Mouse (Mus musculus) liver, postnatal 0 days (tissue): ENCODE results near the gene Gm49361. TPM values are rescaled to one million over a fixed set of nuclear protein-coding genes. Genes with fewer than 3 reads are reported as not detected.

ENCODE experiments used
- ATAC-seq: fragments of 200-750 bp; cut with Nextera tagmentation; 2 replicates; pipeline ENCODE4 v1.8.0; 2017; ENCODE audit warnings: mild to moderate bottlenecking, moderate library complexity
- DNase-seq: peaks from one replicate; pipeline ENCODE4 v3.0.0-alpha.2; 2016
- H3K27ac ChIP-seq: fragments of 300-500 bp; sonication (generic); 2 replicates; pipeline ENCODE4 v1.5.1; 2014; ENCODE audit warnings: antibody characterized with exemption, moderate library complexity, mild to moderate bottlenecking, low read depth
- H3K27me3 ChIP-seq: fragments of 300-500 bp; sonication (generic); 2 replicates; pipeline ENCODE4 v1.6.1; 2014; ENCODE audit warnings: low read length, control low read depth, mixed read lengths; ENCODE audit not compliant: insufficient read depth
- H3K36me3 ChIP-seq: fragments of 300-500 bp; sonication (generic); replicated peaks from 2 replicates; pipeline ENCODE4 v1.6.1; 2014; ENCODE audit warnings: mild to moderate bottlenecking, control low read depth, low read length, moderate library complexity, mixed read lengths; ENCODE audit not compliant: insufficient read depth
- H3K4me1 ChIP-seq: fragments of 300-500 bp; sonication (generic); 2 replicates; pipeline ENCODE4 v1.6.1; 2014; ENCODE audit warnings: antibody characterized with exemption, mild to moderate bottlenecking, control low read depth; ENCODE audit not compliant: insufficient read depth
- H3K4me2 ChIP-seq: fragments of 300-500 bp; sonication (generic); 2 replicates; pipeline ENCODE4 v1.6.1; 2014; ENCODE audit warnings: low read depth, mild to moderate bottlenecking, low read length, moderate library complexity, mixed read lengths
- H3K4me3 ChIP-seq: fragments of 300-500 bp; sonication (generic); 2 replicates; pipeline ENCODE4 v1.5.1; 2014; ENCODE audit warnings: low read depth, low read length
- H3K9ac ChIP-seq: fragments of 300-500 bp; sonication (generic); replicated peaks from 2 replicates; pipeline ENCODE4 v1.6.1; 2014; ENCODE audit warnings: mild to moderate bottlenecking, moderate library complexity
- H3K9me3 ChIP-seq: fragments of 300-500 bp; sonication (generic); 2 replicates; pipeline ENCODE4 v1.6.1; 2016; ENCODE audit warnings: mild to moderate bottlenecking, control low read depth, low read length, mixed read lengths
- CTCF ChIP-seq: sonication (generic); IDR thresholded peaks from 2 replicates; pipeline ENCODE4 v1.5.1; 2016; ENCODE audit warnings: antibody characterized with exemption, low read depth
- EP300 ChIP-seq: IDR thresholded peaks from 2 replicates; pipeline ENCODE4 v1.6.1; 2016; ENCODE audit warnings: antibody characterized with exemption, low read depth, mild to moderate bottlenecking
- WGBS: fragments of 180-500 bp; shearing (Covaris S2); extraction: QIAGEN DNeasy Blood & Tissue Kit; methylation state at CpG from one replicate; pipeline ENCODE4 v1.1.7; 2014; ENCODE audit not compliant: insufficient replicate concordance; 5-methylcytosine and 5-hydroxymethylcytosine counted together
- polyA plus RNA-seq: library from polyadenylated mRNA; unstranded; fragments of >200 nt; fragmentation: Nextera tagmentation; extraction: Ambion mirVana; gene quantifications from 2 replicates; pipeline ENCODE4 v1.2.1, GENCODE M21; 2015

Gm49361 gene
- polyA plus RNA-seq, 1 experiment from 2014 or later, result not detected

GRCm38 (mm10) chr14:57707100-57707893, 38.6 kb downstream of the Gm49361 start:
- no peak overlapping the region for H3K4me2 ChIP-seq
- DNase-seq, result no peak
- H3K4me1 ChIP-seq, result peaks cover 12% of the 10 kb centered on the region
- H3K9me3 ChIP-seq, result no peaks in the 10 kb centered on the region
- H3K36me3 ChIP-seq, result peaks cover 10% of the 10 kb centered on the region
- H3K27me3 ChIP-seq, result no peaks in the 10 kb centered on the region
- H3K9ac ChIP-seq, result no peak overlapping the region
- no peak overlapping the region for H3K27ac ChIP-seq
- WGBS, result 70% methylated on average over 18 of the region's 18 CpGs
- TF ChIP-seq CTCF, result no peak
- H3K4me3 ChIP-seq, result no peak overlapping the region
- ATAC-seq, result no peak

GRCm38 (mm10) chr14:57706760-57707099, 39.2 kb downstream of the Gm49361 start:
- ATAC-seq (no peak), DNase-seq (no peak)
- peaks cover 7% of the 10 kb centered on the region for H3K4me1 ChIP-seq
- no peak for TF ChIP-seq CTCF
- TF ChIP-seq EP300, result no peak
- no peak overlapping the region for H3K9ac ChIP-seq
- H3K36me3 ChIP-seq, result peaks cover 14% of the 10 kb centered on the region
- H3K27me3 ChIP-seq, result no peaks in the 10 kb centered on the region
- no peak overlapping the region for H3K4me2 ChIP-seq
- H3K27ac ChIP-seq, result no peak overlapping the region
- H3K4me3 ChIP-seq, result no peak overlapping the region
- 73% methylated on average over 4 of the region's 4 CpGs for WGBS
- H3K9me3 ChIP-seq, result no peaks in the 10 kb centered on the region

DNA sequence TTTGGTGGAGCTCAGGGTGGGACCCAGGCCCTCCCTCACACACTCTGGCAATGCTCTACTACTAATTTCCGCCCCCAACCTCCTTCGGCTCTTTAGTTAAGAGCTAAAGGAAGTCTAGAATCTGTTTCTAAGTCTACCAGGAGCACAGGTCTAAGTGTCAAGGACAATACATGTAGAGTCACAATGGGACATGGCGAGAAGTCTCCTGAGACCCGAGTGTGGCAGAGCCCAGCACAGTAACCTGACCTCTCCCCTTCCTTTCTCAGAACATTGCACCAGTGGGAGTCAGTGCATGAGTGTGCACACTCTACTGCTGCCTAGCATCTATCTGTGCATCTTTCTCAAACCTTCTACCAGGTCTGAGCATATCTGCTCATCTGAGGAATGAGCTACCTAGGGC, 40.1 kb downstream of the Gm49361 start:
- ATAC-seq, result no peak
- no peak overlapping the region for H3K4me3 ChIP-seq
- H3K27me3 ChIP-seq, result no peaks in the 10 kb centered on the region
- H3K9ac ChIP-seq, result no peak overlapping the region
- WGBS, result 81% methylated on average over 4 of the region's 4 CpGs
- H3K4me2 ChIP-seq, result no peak overlapping the region
- H3K27ac ChIP-seq, result no peak overlapping the region
- DNase-seq, result no peak
- H3K4me1 ChIP-seq, result peaks cover 2% of the 10 kb centered on the region; the same call in 1 of the 2 replicates
- H3K36me3 ChIP-seq, result peaks cover 14% of the 10 kb centered on the region
- H3K9me3 ChIP-seq, result no peaks in the 10 kb centered on the region
- TF ChIP-seq EP300, result no peak
- TF ChIP-seq CTCF, result no peak

GRCm38 (mm10) chr14:57705075-57705474, 40.8 kb downstream of the Gm49361 start:
- Histone ChIP-seq H3K27me3 (no peaks in the 10 kb centered on the region), H3K36me3 (peaks cover 19% of the 10 kb centered on the region), H3K4me1 (no peaks in the 10 kb centered on the region), H3K27ac (no peak overlapping the region), H3K9me3 (no peaks in the 10 kb centered on the region), H3K4me3 (no peak overlapping the region), H3K4me2 (no peak overlapping the region), H3K9ac (no peak overlapping the region)
- ATAC-seq (no peak), DNase-seq (no peak)
- TF ChIP-seq CTCF, result no peak
- TF ChIP-seq EP300, result no peak
- 83% methylated on average over 4 of the region's 4 CpGs for WGBS

GRCm38 (mm10) chr14:57701915-57702477, 43.9 kb downstream of the Gm49361 start:
- ATAC-seq (no peak), DNase-seq (no peak)
- H3K36me3 ChIP-seq, result peaks cover 41% of the 10 kb centered on the region
- no peak overlapping the region for H3K4me2 ChIP-seq
- no peak overlapping the region for H3K27ac ChIP-seq
- TF ChIP-seq EP300 (no peak), CTCF (no peak)
- H3K27me3 ChIP-seq, result no peaks in the 10 kb centered on the region
- no peaks in the 10 kb centered on the region for H3K4me1 ChIP-seq
- H3K4me3 ChIP-seq, result no peak overlapping the region
- H3K9me3 ChIP-seq, result no peaks in the 10 kb centered on the region
- no peak overlapping the region for H3K9ac ChIP-seq
- 70% methylated on average over 12 of the region's 12 CpGs for WGBS

- Histone ChIP-seq H3K27me3 (no peaks in the 10 kb centered on the region), H3K4me2 (no peak overlapping the region), H3K4me1 (no peaks in the 10 kb centered on the region), H3K9ac (no peak overlapping the region), H3K27ac (no peak overlapping the region), H3K9me3 (no peaks in the 10 kb centered on the region), H3K36me3 (peaks cover 54% of the 10 kb centered on the region), H3K4me3 (no peak overlapping the region)
- WGBS, result 90% methylated on average over 33 of the region's 33 CpGs
- TF ChIP-seq CTCF, result no peak
- no peak for TF ChIP-seq EP300
- no peak for DNase-seq
- ATAC-seq, result no peak
Observed at GRCm38 (mm10) chr14:57699461-57699970, 46.4 kb downstream of the Gm49361 start.
